Mouse (Mus musculus) kidney, postnatal 25 days (tissue): ENCODE data around the gene Mettl3.

ENCODE experiments used
- DNase-seq, 2 experiments: peaks; one replicate each; pipeline ENCODE4 v3.0.0; 2021; ENCODE audit warnings: mixed read lengths in 2 of 2

The Mettl3 gene

DNA sequence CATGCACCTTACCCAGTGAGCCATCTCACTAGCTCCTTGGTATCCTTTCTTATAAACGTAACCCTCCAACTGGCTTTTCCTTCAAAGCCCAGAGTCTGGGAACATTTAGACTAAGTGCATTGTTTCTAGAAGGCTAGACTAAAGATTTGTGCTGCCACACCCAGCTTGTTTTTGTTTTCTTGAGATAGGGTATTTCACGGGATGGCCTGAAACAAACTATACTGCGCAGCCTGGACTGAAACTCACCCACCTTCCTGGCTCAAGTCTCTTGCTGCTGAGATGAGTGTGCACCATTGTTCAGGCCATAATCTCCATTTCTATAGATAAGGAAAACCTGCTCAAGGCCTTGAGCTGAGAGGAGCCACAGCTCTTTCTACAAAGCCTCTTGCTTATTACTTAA is 20.7 kb downstream of the Mettl3 start:
- no peak for DNase-seq

DNA sequence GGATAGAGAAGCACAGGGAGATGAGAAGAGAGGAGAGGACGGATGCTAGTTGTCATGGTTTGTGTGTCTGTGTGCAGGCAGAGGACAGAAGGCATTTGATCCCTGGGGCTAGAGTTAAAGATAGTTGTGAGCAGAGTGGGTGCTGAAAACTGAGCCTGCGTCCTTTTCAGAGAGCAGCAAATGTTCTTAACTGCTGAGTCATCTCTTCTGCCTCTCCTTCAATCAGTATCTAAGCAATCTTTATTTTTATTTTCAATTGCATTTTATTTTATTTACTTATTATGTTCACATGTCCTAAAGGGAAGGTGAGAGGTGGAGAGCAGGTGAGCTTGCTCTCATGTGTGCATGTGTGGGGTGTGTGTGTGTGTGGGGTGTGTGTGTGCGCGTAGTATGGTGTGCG is 21.3 kb downstream of the Mettl3 start:
- DNase-seq, result no peak

DNA sequence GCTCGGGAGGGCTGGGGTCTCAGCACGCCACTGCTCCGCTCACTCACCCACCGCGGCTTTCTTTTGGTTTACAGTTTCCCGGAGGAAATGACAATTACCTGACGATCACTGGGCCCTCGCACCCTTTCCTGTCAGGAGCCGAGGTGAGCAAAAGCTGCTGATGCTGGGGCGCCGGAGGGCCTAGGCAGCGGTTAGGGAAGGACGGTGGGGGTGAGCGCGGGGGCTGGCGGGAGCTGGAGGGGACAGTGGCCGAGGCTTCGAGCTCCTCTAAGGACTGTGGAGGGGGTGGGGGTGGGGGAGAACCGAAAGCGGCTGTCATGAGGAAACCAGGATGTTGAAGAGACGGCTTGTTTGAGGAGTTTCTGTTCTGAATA is 25.2 kb downstream of the Mettl3 start:
- DNase-seq, result no peak

DNA sequence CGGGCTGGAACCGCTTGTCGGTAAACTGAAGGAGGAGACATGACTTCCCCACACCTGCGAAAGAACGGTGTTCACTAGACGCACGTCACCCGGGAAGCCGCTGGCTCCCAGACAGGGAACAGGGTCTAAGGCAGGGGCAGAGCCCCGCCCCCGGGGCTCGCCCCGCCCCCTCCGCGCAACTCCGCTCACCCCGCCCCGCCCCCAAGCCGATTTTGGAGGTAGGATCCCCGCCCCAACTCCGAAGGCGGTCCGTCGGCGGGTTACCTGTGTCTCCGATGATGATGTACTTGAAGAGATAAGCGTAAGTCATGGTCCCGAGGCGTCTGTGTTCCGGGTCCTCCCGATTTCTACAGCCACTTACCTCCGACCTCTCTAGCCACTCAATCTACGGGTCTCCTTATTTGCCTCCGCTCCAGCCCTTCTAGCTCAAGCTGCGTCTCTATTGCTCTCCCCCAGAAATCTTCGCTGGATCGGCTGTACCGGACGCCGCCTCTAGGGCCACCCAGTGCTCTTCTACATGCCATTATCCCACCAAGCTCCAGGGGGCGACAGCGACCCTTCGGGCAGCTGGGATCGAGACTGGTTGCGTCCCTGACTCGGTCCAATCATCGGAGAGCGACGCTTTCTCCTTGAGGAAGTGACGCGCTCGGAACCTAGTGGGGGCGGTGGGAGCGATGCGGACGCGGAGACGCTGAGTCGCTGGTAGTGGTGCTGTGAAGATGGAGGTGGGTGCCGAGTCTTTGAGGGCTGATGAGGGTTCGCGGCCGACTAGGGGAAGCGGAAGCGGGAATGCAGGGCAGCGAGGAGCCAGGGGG is 25.8 kb downstream of the Mettl3 start, which contains the start of the genes Tox4 and Rab2b:
TSS of gene Tox4 (plus strand) at position 215 of the 815 bp plus-strand sequence.
TSS of gene Rab2b (minus strand) at position 614 of the 815 bp plus-strand sequence.
- peak; percentile 98 for DNase-seq

DNA sequence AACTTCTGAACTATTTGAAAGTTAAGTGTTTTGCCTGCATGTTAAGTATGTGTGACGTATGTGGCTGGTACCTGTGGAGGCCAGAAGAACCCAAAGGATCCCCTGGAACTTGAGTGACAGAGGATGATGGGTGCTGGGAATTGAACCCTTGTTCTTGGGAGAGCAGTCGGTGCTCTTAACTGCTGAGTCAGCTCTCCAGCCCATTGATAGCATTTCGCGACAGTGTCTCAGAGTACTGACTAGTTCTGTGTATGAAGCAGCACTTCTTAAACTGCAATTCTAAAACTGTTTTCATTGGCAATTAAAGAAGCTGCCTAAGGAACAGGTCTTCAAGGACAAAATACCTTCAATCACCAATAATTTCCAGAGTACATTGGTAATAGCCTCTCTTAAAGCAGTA is 27.7 kb downstream of the Mettl3 start:
- no peak for DNase-seq

DNA sequence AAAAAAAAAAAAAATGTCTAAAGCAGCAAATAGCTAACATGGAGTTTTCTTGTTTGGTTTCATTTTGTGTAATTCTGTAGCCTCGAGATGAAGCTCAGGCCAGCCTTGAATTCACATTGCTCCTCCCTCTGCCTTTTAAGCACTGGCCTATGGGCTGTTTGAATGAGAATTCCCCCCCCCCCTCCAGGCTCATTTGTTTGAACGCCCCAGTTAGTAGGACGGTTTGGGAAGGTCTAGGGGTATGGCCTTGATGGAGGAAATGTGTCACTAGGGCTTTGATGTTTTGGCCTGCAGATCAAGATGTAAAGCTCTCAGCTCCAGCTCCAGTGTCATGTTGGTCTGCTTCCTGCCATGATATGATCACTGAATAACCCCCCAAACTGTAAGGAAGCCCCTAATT is 32.1 kb downstream of the Mettl3 start:
- no peak for DNase-seq

DNA sequence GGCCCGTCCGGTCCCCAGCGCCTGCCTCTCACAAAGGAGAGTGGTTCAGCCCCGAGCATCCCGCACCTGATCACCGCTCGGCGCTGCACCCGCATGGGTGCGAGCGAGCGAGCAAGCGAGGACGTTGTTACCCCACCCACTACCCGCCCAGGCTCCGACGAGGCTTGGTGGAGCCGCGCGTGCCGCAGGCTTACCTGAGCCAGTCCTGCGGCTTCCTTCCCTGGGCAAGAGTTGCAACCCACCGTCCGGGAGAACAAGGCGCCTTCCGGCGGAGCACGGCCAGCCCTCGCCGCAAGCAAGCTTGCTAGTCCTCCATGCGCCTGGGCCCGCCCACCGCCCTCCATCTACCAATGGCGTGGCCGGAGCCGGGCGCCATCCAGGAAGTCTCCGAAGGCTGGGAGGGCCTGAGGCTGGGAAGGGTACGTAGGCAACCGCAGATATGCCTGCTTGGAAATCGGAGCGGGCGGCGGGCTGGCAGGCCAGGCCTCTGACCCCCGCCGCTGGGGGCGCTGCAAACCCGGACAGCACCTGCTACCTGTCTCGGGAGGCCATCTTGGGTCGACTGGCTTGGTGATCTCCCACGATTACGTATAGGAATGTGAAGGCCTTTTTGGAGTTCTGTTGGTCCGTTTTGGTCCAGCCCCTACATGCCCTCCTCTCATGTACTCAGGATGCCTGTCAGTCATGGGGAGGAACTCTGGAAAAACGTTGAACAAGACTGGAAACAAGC is 47.3 kb downstream of the Mettl3 start, which contains the start of gene Chd8:
TSS of gene Chd8 (minus strand) at position 297 of the 730 bp plus-strand sequence.
- DNase-seq, result peak; percentile 98 to 100

DNA sequence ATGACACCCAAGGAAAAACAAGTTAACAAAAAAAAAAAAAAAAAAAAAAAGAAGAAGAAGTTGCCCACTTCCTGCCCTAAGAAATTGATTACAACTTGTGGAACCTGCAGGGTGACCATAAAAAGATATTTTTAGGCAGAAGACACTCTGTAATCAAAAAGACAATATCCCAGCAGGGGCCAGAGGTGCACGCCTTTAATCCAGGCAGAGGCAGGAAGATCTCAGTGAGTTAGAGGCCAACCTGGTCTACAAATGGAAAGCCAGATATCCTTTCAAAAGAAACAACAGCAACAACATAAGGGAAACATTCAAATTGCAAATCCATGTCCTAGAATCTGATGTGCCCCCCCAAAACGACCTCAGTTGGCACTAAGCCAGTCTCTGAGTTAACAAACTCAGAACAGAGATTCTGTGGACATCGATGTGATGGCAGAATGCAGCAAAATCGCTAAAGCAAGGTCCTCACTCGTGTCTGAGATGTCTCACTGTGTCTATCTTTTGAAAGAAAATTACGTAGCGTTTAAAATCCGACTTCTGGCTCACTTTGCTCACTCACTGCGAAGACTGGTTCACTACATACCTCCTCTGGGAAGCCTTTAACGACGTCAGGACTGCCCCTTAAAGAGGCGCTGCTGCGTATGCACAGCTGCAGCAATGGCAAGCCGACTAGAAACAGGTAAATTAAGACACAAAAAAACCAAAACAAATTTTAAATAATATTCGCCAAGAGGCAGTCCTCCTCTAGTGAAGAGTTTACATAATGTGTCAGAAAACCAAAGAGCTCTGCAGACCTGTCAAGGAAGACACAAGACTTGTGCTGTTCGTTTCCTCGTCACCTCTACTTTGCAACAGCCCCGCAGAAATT is 48.4 kb downstream of the Mettl3 start:
- DNase-seq, result no peak

DNA sequence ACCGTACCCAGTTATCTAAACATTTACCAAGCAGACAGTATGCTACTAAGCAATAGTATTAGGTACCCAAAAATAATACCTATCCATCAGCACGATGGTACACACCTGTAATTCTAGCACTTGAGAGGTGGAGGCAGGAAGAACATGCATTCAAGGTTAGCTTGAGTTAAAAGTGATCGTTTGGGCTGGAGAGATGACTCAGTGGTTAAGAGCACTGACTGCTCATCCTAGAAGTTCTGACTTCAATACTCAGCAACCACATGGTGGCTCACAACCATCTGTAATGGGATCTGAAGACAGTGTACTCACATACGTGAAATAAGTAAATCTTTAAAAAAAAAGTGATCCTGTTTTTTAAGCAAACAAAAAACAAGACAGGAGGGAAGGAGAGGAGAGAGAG is 58.8 kb downstream of the Mettl3 start:
- no peak for DNase-seq
